8 mouse cellular contexts compared by ENCODE assay signal in genomic region chr3:130710103-130710502, GRCm38 (mm10). TPM values are rescaled to one million over a fixed set of nuclear protein-coding genes. Genes with fewer than 3 reads are reported as not detected.
DNase-seq lines count a peak whose midpoint lies in the region; ATAC-seq and TF ChIP-seq lines count a peak whose summit lies in the region.

No protein-coding gene starts in this region.

- H3K27ac ChIP-seq in heart, embryonic 11.5 days (ENCODE audit: low read depth, low read length) = no peak overlapping the region
- H3K27ac ChIP-seq in hindbrain, embryonic 12.5 days = no peak overlapping the region
- no peak overlapping the region for H3K27ac ChIP-seq in liver, postnatal 0 days (ENCODE audit: low read depth)

- no peaks in the 10 kb centered on the region for H3K27me3 ChIP-seq in heart, embryonic 11.5 days (ENCODE audit: control insufficient read depth, insufficient read depth, low read length)
- no peaks in the 10 kb centered on the region for H3K27me3 ChIP-seq in E14TG2a.4 (ENCODE audit: insufficient read depth, low read length)
- H3K27me3 ChIP-seq in hindbrain, embryonic 12.5 days = no peaks in the 10 kb centered on the region
- no peaks in the 10 kb centered on the region for H3K27me3 ChIP-seq in liver, postnatal 0 days (ENCODE audit: insufficient read depth, low read length)

- no peaks in the 10 kb centered on the region for H3K9me3 ChIP-seq in heart, embryonic 11.5 days (replicated peaks; ENCODE audit: control insufficient read depth, low read length)
- H3K9me3 ChIP-seq in E14TG2a.4 (ENCODE audit: low read length) = no peaks in the 10 kb centered on the region
- H3K9me3 ChIP-seq in hindbrain, embryonic 12.5 days (replicated peaks) = no peaks in the 10 kb centered on the region
- H3K9me3 ChIP-seq in liver, postnatal 0 days (ENCODE audit: low read length) = no peaks in the 10 kb centered on the region

- no peak for TF ChIP-seq EP300 in liver, postnatal 0 days (IDR thresholded peaks at IDR 0.05; ENCODE audit: low read depth)

- H3K4me2 ChIP-seq in heart, embryonic 11.5 days = peak overlapping the region; percentile 76
- H3K4me2 ChIP-seq in hindbrain, embryonic 12.5 days (replicated peaks) = peak overlapping the region; percentile 74
- peak overlapping the region; percentile 56 for H3K4me2 ChIP-seq in liver, postnatal 0 days (ENCODE audit: low read depth, low read length)

- no peak for TF ChIP-seq CTCF in E14TG2a.4 (conservative IDR thresholded peaks at IDR 0.05; ENCODE audit: low read length)
- TF ChIP-seq CTCF in liver, postnatal 0 days (IDR thresholded peaks at IDR 0.05; ENCODE audit: low read depth) = no peak

- 50% methylated on average over 7 of the region's 7 CpGs for WGBS in heart, embryonic 11.5 days (ENCODE audit: insufficient replicate concordance)
- WGBS in hindbrain, embryonic 12.5 days = 67% methylated on average over 7 of the region's 7 CpGs
- 54% methylated on average over 7 of the region's 7 CpGs for WGBS in liver, postnatal 0 days (ENCODE audit: insufficient replicate concordance)

- H3K36me3 ChIP-seq in heart, embryonic 11.5 days (ENCODE audit: control insufficient read depth, insufficient read depth, low read length) = no peaks in the 10 kb centered on the region
- peaks cover 7% of the 10 kb centered on the region; the same call in 1 of the 2 replicates for H3K36me3 ChIP-seq in E14TG2a.4 (ENCODE audit: insufficient read depth, low read length)
- H3K36me3 ChIP-seq in hindbrain, embryonic 12.5 days = no peaks in the 10 kb centered on the region
- H3K36me3 ChIP-seq in liver, postnatal 0 days (replicated peaks; ENCODE audit: insufficient read depth, low read length) = peaks cover 2% of the 10 kb centered on the region; the same call in 1 of the 2 replicates

- peaks cover 7% of the 10 kb centered on the region for H3K4me1 ChIP-seq in heart, embryonic 11.5 days (ENCODE audit: control insufficient read depth, insufficient read depth, low read length)
- peaks cover 18% of the 10 kb centered on the region for H3K4me1 ChIP-seq in E14TG2a.4 (replicated peaks; ENCODE audit: low read depth, low read length)
- peaks cover 19% of the 10 kb centered on the region for H3K4me1 ChIP-seq in hindbrain, embryonic 12.5 days
- H3K4me1 ChIP-seq in liver, postnatal 0 days (ENCODE audit: insufficient read depth) = peaks cover 17% of the 10 kb centered on the region

- H3K9ac ChIP-seq in heart, embryonic 11.5 days (ENCODE audit: low read depth, low read length) = peak overlapping the region; percentile 92
- no peak overlapping the region for H3K9ac ChIP-seq in hindbrain, embryonic 12.5 days
- no peak overlapping the region for H3K9ac ChIP-seq in liver, postnatal 0 days (replicated peaks)

- H3K4me3 ChIP-seq in heart, embryonic 11.5 days (ENCODE audit: low read depth, low read length) = peak overlapping the region; percentile 84
- peak overlapping the region; percentile 58 for H3K4me3 ChIP-seq in E14TG2a.4 (replicated peaks; ENCODE audit: low read length)
- H3K4me3 ChIP-seq in hindbrain, embryonic 12.5 days = peak overlapping the region; percentile 10; the same call in 1 of the 2 replicates
- H3K4me3 ChIP-seq in liver, postnatal 0 days (ENCODE audit: low read depth, low read length) = peak overlapping the region; percentile 3

- no peak for ATAC-seq in heart, embryonic 11.5 days (replicated peaks; ENCODE audit: insufficient number of reproducible peaks, low FRiP score, low TSS enrichment)
- no peak for ATAC-seq in hindbrain, embryonic 12.5 days (ENCODE audit: low FRiP score)
- no peak for ATAC-seq in liver, postnatal 0 days

- no peak for DNase-seq in heart, adult 18-20 months
- no peak for DNase-seq in liver, postnatal 0 days
- DNase-seq in thymus, postnatal 14 days = no peak
- DNase-seq in left cerebral cortex, adult 9 months (ENCODE audit: low spot score in 2 of 2) = no peak
- no peak for DNase-seq in embryo, embryonic 10 days (ENCODE audit: low spot score)

RNA-seq across cellular contexts. Expression of gene Ostc, which starts 0.9 kb away (rescaled TPM):
- polyA plus RNA-seq in heart, embryonic 11.5 days (2014; fragmentation: Nextera tagmentation; extraction: Ambion mirVana) = 282 and 300 TPM in 2 replicates
- total RNA-seq in heart, adult 18-20 months (2021) = 10 to 100 TPM; 46.2 to 50.8 TPM
- polyA plus RNA-seq in hindbrain, embryonic 12.5 days (2016; fragmentation: Nextera tagmentation; extraction: Ambion mirVana) = 271 and 273 TPM in 2 replicates
- polyA plus RNA-seq in liver, postnatal 0 days (2015; fragmentation: Nextera tagmentation; extraction: Ambion mirVana) = 171 and 178 TPM in 2 replicates

RNA-seq across cellular contexts. Expression of gene Rpl34, which starts 20.1 kb away (rescaled TPM):
- 614 and 626 TPM in 2 replicates for polyA plus RNA-seq in heart, embryonic 11.5 days (2014; fragmentation: Nextera tagmentation; extraction: Ambion mirVana)
- 100 to 1,000 TPM; 324 to 396 TPM for total RNA-seq in heart, adult 18-20 months (2021)
- polyA plus RNA-seq in hindbrain, embryonic 12.5 days (2016; fragmentation: Nextera tagmentation; extraction: Ambion mirVana) = 479 and 601 TPM in 2 replicates
- 539 and 549 TPM in 2 replicates for polyA plus RNA-seq in liver, postnatal 0 days (2015; fragmentation: Nextera tagmentation; extraction: Ambion mirVana)

Comparison
In these comparisons a context has a peak if more than half of its experiments do, and no peak if none do; other contexts are left out.
1. H3K4me3 ChIP-seq: peak in every context shown above with its lines; median percentile 84 in heart, embryonic 11.5 days; 58 in E14TG2a.4; 10 in hindbrain, embryonic 12.5 days; 3 in liver, postnatal 0 days.